Mouse (Mus musculus) hindbrain, embryonic 12.5 days (tissue): ENCODE results near the gene Usp33. TPM values are rescaled to one million over a fixed set of nuclear protein-coding genes. Genes with fewer than 3 reads are reported as not detected.

Experiments used
- ATAC-seq: fragments of 200-750 bp; cut with Nextera tagmentation; 2 replicates; pipeline ENCODE4 v1.8.0; 2017; ENCODE audit warnings: moderate TSS enrichment; ENCODE audit not compliant: low FRiP score
- H3K27ac ChIP-seq: fragments of 300-500 bp; sonication (generic); 2 replicates; pipeline ENCODE4 v1.5.1; 2016; ENCODE audit warnings: mild to moderate bottlenecking
- H3K27me3 ChIP-seq: fragments of 300-500 bp; sonication (generic); 2 replicates; pipeline ENCODE4 v1.6.1; 2016; ENCODE audit warnings: mild to moderate bottlenecking
- H3K36me3 ChIP-seq: fragments of 300-500 bp; sonication (generic); 2 replicates; pipeline ENCODE4 v1.6.1; 2016; ENCODE audit warnings: mild to moderate bottlenecking
- H3K4me1 ChIP-seq: fragments of 300-500 bp; sonication (generic); 2 replicates; pipeline ENCODE4 v1.6.1; 2016
- H3K4me2 ChIP-seq: fragments of 300-500 bp; sonication (generic); replicated peaks from 2 replicates; pipeline ENCODE4 v1.6.1; 2016; ENCODE audit warnings: mild to moderate bottlenecking
- H3K4me3 ChIP-seq: fragments of 300-500 bp; sonication (generic); 2 replicates; pipeline ENCODE4 v1.5.1; 2016; ENCODE audit warnings: mild to moderate bottlenecking
- H3K9ac ChIP-seq: fragments of 300-500 bp; sonication (generic); 2 replicates; pipeline ENCODE4 v1.6.1; 2016; ENCODE audit warnings: mild to moderate bottlenecking, moderate library complexity
- H3K9me3 ChIP-seq: fragments of 300-500 bp; sonication (generic); replicated peaks from 2 replicates; pipeline ENCODE4 v1.6.1; 2016; ENCODE audit warnings: mild to moderate bottlenecking
- WGBS: fragments of 180-500 bp; shearing (Covaris S2); methylation state at CpG from one replicate; pipeline ENCODE4 v1.1.7; 2016; 5-methylcytosine and 5-hydroxymethylcytosine counted together
- polyA plus RNA-seq: library from polyadenylated mRNA; unstranded; fragments of >200 nt; fragmentation: Nextera tagmentation; extraction: Ambion mirVana; gene quantifications from 2 replicates; pipeline ENCODE4 v1.2.1, GENCODE M21; 2016

Usp33 gene
- polyA plus RNA-seq, 1 experiment from 2014 or later, result 78.7 TPM

GRCm38 (mm10) chr3:152396988-152397314 lies 50.7 kb downstream of the Usp33 start:
- 2% methylated on average over 10 of the region's 10 CpGs for WGBS
- peak overlapping the region; percentile 87 for H3K4me2 ChIP-seq
- ATAC-seq, result no peak
- peak overlapping the region; percentile 99 for H3K27ac ChIP-seq
- peak overlapping the region; percentile 98 for H3K9ac ChIP-seq
- 0 out of 2 replicates have a peak, but pooled peaks cover 4% of the 10 kb centered on the region for H3K36me3 ChIP-seq
- no peaks in the 10 kb centered on the region for H3K9me3 ChIP-seq
- peaks cover 32% of the 10 kb centered on the region for H3K4me1 ChIP-seq
- H3K4me3 ChIP-seq, result peak overlapping the region; percentile 81
- no peaks in the 10 kb centered on the region for H3K27me3 ChIP-seq

DNA sequence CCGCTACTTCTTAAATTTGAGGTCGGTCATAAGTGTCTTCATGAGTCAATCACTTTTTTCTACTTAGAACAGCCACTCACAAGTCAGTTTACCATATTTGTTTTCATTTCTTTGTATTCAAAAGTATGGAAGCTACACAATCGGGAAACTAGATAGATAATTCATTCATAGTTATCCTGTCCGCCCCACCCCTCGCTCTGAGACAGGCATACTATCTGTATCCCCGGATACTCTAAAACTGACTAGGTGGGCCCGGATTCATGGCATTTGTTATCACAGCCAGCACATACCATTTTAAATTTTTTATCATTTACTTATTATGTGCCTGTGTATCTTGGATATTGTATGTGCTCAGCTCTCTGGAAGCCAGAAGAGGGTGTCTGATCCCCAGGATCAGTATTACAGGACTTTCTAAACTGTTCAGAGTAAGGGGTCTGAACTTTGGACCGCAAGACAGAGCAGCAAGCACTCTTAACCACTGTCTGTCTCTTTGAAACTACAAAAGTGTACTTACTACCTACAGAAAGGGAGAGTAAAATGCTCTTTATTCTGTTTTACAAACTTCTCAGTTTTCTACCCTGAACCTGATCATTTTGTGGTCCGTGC lies 51.2 kb downstream of the Usp33 start:
- WGBS, result 64% methylated on average over 9 of the region's 9 CpGs
- H3K4me2 ChIP-seq, result peak overlapping the region; percentile 87
- no peaks in the 10 kb centered on the region for H3K27me3 ChIP-seq
- no peaks in the 10 kb centered on the region for H3K9me3 ChIP-seq
- H3K36me3 ChIP-seq, result 0 out of 2 replicates have a peak, but pooled peaks cover 4% of the 10 kb centered on the region
- no peak for ATAC-seq
- H3K4me3 ChIP-seq, result peak overlapping the region; percentile 81
- no peak overlapping the region for H3K27ac ChIP-seq
- peaks cover 33% of the 10 kb centered on the region for H3K4me1 ChIP-seq
- peak overlapping the region; percentile 98 for H3K9ac ChIP-seq

DNA sequence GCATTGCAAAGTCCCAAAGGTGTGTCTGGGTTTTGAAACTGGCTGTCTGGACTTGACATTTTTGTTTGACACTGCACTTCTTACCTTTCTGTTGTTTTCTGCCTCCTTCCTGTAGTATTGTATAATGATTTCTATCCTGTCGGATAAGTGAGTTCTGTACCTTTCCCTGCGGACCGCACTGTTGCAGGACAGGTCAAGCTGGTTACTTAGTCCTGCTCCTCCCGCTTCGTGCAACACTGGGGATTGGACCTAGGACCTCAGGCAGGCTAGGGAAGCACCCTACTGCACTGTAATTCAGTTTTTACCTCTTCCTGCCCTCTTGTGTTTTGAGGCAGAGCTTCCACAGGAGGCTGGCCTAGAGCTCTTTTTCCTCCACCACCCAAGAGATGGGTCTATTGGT lies 54.2 kb downstream of the Usp33 start:
- H3K4me2 ChIP-seq, result no peak overlapping the region
- H3K27ac ChIP-seq, result no peak overlapping the region
- no peak overlapping the region for H3K4me3 ChIP-seq
- no peaks in the 10 kb centered on the region for H3K9me3 ChIP-seq
- WGBS, result 92% methylated on average over 5 of the region's 5 CpGs
- H3K9ac ChIP-seq, result no peak overlapping the region
- peaks cover 19% of the 10 kb centered on the region for H3K4me1 ChIP-seq
- no peaks in the 10 kb centered on the region for H3K27me3 ChIP-seq
- ATAC-seq, result no peak
- H3K36me3 ChIP-seq, result no peaks in the 10 kb centered on the region

DNA sequence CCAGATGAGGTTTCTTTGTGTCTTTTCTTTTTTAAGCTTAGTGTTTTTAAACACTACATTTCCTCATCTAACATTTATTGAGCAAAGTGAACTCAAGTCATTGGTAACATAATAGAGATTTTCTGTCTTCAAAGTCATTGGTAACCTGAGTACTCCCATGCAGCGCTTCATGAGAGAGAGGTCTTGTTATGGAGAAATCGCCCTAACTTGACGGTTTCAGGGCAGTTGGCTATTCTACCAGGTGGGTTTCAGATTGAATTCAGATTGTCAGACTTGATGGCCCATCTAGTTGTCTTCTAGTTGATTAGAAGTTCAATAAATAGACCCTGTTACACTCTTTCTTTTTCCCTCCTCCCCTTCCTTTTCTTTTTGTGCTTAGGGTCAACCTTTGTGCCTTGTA lies 54.6 kb downstream of the Usp33 start:
- WGBS, result 79% methylated on average over 3 of the region's 3 CpGs
- Histone ChIP-seq H3K36me3 (no peaks in the 10 kb centered on the region), H3K4me1 (peaks cover 19% of the 10 kb centered on the region), H3K9ac (no peak overlapping the region), H3K27me3 (no peaks in the 10 kb centered on the region), H3K9me3 (no peaks in the 10 kb centered on the region), H3K4me2 (no peak overlapping the region), H3K27ac (no peak overlapping the region), H3K4me3 (no peak overlapping the region)
- ATAC-seq, result no peak

GRCm38 (mm10) chr3:152401964-152402670 lies 55.8 kb downstream of the Usp33 start:
- ATAC-seq, result no peak
- Histone ChIP-seq H3K9me3 (no peaks in the 10 kb centered on the region), H3K27ac (no peak overlapping the region), H3K4me2 (no peak overlapping the region), H3K9ac (no peak overlapping the region), H3K4me1 (peaks cover 18% of the 10 kb centered on the region), H3K36me3 (no peaks in the 10 kb centered on the region), H3K27me3 (no peaks in the 10 kb centered on the region), H3K4me3 (no peak overlapping the region)
- 80% methylated on average over 7 of the region's 7 CpGs for WGBS

DNA sequence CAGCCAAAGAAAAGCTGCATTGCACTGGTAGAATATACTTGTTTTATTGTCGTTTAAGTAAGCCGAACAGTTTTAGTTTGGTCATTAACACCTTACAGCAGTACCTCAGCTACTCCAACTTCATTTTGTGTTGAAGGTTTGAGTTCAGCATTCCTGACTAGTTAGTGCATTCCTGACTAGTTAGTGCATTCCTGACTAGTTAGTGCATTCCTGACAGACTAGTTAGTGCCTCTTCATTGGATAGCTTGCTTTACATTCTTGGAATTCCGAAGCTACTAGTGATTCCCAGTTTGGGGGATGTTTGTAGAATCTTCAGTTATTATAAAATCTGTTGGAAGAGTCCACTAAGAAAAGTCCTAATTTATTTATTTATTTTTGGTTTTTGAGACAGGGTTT lies 56.4 kb downstream of the Usp33 start:
- no peaks in the 10 kb centered on the region for H3K36me3 ChIP-seq
- H3K4me2 ChIP-seq, result no peak overlapping the region
- no peak overlapping the region for H3K27ac ChIP-seq
- ATAC-seq, result no peak
- no peak overlapping the region for H3K4me3 ChIP-seq
- H3K9ac ChIP-seq, result no peak overlapping the region
- H3K27me3 ChIP-seq, result no peaks in the 10 kb centered on the region
- no peaks in the 10 kb centered on the region for H3K9me3 ChIP-seq
- 89% methylated on average over 3 of the region's 3 CpGs for WGBS
- peaks cover 12% of the 10 kb centered on the region for H3K4me1 ChIP-seq

DNA sequence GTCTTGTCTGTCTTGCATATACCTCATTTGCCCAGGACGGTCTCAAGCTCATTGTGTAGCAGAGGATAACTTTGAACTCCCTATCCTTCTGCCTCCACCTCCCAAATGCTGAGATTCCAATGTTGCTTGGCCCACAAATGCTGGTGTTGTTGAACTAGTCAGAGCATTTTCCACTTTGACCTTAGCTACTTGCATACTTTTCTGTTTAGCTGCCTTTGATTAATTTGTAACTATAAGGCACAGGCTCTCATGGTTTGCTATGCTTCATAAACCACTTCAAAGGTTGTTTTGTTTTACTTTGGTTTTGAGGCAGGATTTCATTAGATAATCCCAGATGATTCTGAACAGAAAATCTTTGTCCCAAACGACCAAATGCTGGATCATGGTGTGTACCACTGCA lies 57.5 kb downstream of the Usp33 start:
- no peak overlapping the region for H3K4me2 ChIP-seq
- H3K9me3 ChIP-seq, result no peaks in the 10 kb centered on the region
- H3K4me3 ChIP-seq, result no peak overlapping the region
- H3K9ac ChIP-seq, result no peak overlapping the region
- H3K27me3 ChIP-seq, result no peaks in the 10 kb centered on the region
- H3K36me3 ChIP-seq, result no peaks in the 10 kb centered on the region
- no peak overlapping the region for H3K27ac ChIP-seq
- no peak for ATAC-seq
- peaks cover 9% of the 10 kb centered on the region for H3K4me1 ChIP-seq
- 87% methylated on average over 2 of the region's 2 CpGs for WGBS

- Histone ChIP-seq H3K27ac (no peak overlapping the region), H3K9ac (no peak overlapping the region), H3K4me1 (peaks cover 9% of the 10 kb centered on the region), H3K27me3 (no peaks in the 10 kb centered on the region), H3K9me3 (no peaks in the 10 kb centered on the region), H3K36me3 (no peaks in the 10 kb centered on the region), H3K4me3 (no peak overlapping the region), H3K4me2 (no peak overlapping the region)
- WGBS, result 94% methylated on average over 7 of the region's 7 CpGs
- ATAC-seq, result no peak
These were observed 59.1 kb downstream of the Usp33 start for GRCm38 (mm10) chr3:152405420-152405819.

GRCm38 (mm10) chr3:152405978-152406640 lies 59.8 kb downstream of the Usp33 start:
- WGBS, result 92% methylated on average over 4 of the region's 4 CpGs
- no peak for ATAC-seq
- no peaks in the 10 kb centered on the region for H3K9me3 ChIP-seq
- H3K36me3 ChIP-seq, result no peaks in the 10 kb centered on the region
- peaks cover 7% of the 10 kb centered on the region for H3K4me1 ChIP-seq
- no peak overlapping the region for H3K4me3 ChIP-seq
- H3K27me3 ChIP-seq, result no peaks in the 10 kb centered on the region
- no peak overlapping the region for H3K9ac ChIP-seq
- no peak overlapping the region for H3K4me2 ChIP-seq
- H3K27ac ChIP-seq, result no peak overlapping the region

DNA sequence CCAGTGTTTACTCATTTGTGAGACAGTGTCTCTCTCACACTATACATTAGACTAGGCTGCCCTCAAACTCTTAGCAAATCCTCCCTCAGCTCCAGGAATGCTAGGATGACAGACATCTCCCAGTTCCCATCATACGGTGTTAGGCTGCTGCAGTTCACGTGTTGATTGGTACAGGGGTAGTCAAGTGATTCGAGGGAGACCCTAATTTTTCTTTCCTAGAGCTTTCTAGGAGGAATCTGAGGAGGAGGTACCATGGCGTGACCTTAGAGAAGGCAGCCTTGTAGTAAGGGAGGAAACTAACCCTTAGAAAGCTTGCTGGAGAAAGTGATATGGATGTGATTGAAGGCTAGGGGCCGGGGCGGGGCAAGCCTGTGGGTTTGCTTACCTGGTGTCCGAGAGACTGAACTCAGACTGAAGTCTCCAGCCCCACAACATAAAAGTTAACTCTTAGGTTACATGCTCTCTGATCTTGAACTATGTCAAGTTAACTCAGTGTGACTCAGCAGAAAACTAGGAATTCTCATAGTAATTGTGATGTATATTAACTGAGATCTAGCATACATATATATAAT lies 64.8 kb downstream of the Usp33 start:
- no peak for ATAC-seq
- no peak overlapping the region for H3K4me3 ChIP-seq

DNA sequence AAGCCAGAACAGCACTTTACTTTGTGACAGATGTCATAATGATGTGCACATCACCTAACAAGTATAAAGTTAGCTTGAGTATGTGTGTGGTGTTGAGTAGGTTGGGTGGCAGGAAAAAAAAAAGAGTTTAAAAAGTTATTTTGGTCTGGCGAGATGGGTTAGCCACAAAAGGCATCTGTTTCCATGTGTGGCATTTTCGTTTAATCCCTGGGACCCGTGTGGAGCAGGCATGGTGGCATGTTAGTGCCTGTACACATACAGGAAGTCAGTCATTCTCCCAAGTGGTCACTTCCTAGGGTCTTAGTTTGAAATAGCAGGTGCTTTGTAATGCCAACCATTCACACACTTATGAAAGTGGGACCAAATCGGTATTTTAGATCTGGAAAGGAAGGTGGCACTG lies 66.1 kb downstream of the Usp33 start:
- Histone ChIP-seq H3K27me3 (no peaks in the 10 kb centered on the region), H3K9ac (no peak overlapping the region), H3K4me3 (no peak overlapping the region), H3K4me2 (no peak overlapping the region), H3K9me3 (no peaks in the 10 kb centered on the region), H3K4me1 (no peaks in the 10 kb centered on the region; the same call in 1 of the 2 replicates), H3K36me3 (no peaks in the 10 kb centered on the region), H3K27ac (no peak overlapping the region)
- no peak for ATAC-seq
- 88% methylated on average over 4 of the region's 4 CpGs for WGBS

More for the DNA sequence above, 64.8 kb downstream of the Usp33 start:
- H3K27ac ChIP-seq, result no peak overlapping the region
- H3K27me3 ChIP-seq, result no peaks in the 10 kb centered on the region
- H3K36me3 ChIP-seq, result no peaks in the 10 kb centered on the region
- no peak overlapping the region for H3K4me2 ChIP-seq
- no peak overlapping the region for H3K9ac ChIP-seq
- WGBS, result 88% methylated on average over 7 of the region's 7 CpGs
- no peaks in the 10 kb centered on the region for H3K9me3 ChIP-seq
- H3K4me1 ChIP-seq, result no peaks in the 10 kb centered on the region; the same call in 1 of the 2 replicates

DNA sequence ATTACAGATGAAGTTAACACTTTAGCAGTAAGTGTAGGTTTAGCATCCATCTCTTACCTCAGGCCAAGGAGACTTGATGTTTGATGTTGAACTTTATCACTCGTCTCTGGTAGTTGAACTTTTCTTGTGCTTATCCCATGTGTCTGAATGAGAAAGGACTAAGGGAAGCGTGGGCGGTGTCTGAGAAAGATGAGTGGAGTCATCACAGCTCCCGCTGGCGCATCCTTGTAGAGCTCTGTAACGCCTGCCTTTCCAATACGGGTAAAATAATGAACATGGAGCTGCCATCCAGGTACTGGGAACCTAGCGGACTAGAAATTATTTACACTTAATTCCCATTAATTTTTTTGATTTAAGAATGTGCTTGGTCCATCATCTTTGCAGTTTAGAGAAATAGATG lies 82.6 kb downstream of the Usp33 start:
- Histone ChIP-seq H3K4me1 (no peaks in the 10 kb centered on the region), H3K4me3 (no peak overlapping the region), H3K9me3 (no peaks in the 10 kb centered on the region), H3K27ac (no peak overlapping the region), H3K27me3 (no peaks in the 10 kb centered on the region), H3K4me2 (no peak overlapping the region), H3K36me3 (peaks cover 18% of the 10 kb centered on the region), H3K9ac (no peak overlapping the region)
- WGBS, result 96% methylated on average over 8 of the region's 8 CpGs
- ATAC-seq, result no peak
